Mouse (Mus musculus): ENCODE data around the gene Sc5d. TPM values are rescaled to one million over a fixed set of nuclear protein-coding genes. Genes with fewer than 3 reads are reported as not detected.

Sc5d gene
- polyA plus RNA-seq (2012; rRNA removed), result 15.9 and 22.3 TPM in 2 replicates

DNA sequence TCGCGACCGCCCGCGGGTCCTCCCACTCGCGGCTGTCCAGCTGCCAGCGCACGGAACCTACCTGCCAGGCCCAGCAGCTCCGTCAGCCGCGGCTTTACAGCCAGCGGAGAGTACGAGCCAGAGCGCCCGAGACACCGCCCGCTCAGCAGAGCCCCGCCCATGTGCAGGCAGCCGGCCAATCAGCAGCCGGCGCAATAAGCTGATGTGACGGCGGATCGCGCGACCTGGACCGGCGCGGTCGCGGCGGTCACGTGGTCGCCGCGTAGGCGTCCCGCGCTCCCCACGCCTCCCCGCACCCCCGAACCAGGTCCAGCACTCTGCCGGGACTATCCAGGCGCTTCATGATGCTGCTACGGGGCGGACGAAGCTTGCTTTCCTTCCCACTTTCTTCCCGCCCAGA, at the start of gene Sc5d:
TSS of gene Sc5d (minus strand) at position 112 of the 400 bp plus-strand sequence.

Other genes with a start within 250 kb of the Sc5d start
- 13.1 and 18.0 TPM in 2 replicates for gene Sorl1, start 140.0 kb downstream of the Sc5d start, polyA plus RNA-seq (2012; rRNA removed)
- gene Tecta, start 135.7 kb upstream of the Sc5d start, polyA plus RNA-seq (2012; rRNA removed), result 0.02 and 0.04 TPM in 2 replicates
- gene Tbcel, start 243.6 kb upstream of the Sc5d start, polyA plus RNA-seq (2012; rRNA removed), result 1.00 and 2.0 TPM in 2 replicates

Measured in stomach, adult 2 months (tissue).